In genomic region chr8:10415885-10416284, GRCm38 (mm10) we compare ENCODE assay signal across 21 mouse cellular contexts.
"Had no signal": no experiment of that assay in that cellular context is flagged by ENCODE, and none has a peak within 500 bp of the region (broad histone marks: within the 10 kb centered on the region; RNA-seq: fewer than 3 reads in every experiment).

No protein-coding gene starts in this region.

- H3K4me3 ChIP-seq: left cerebral cortex, adult 2 months; limb, embryonic 12.5 days; limb, embryonic 15.5 days; midbrain, embryonic 12.5 days; midbrain, embryonic 15.5 days; neural tube, embryonic 12.5 days; stomach, embryonic 15.5 days had no signal

- H3K4me2 ChIP-seq: limb, embryonic 12.5 days; limb, embryonic 15.5 days; liver, embryonic 11.5 days; midbrain, embryonic 12.5 days; midbrain, embryonic 15.5 days; neural tube, embryonic 12.5 days; stomach, embryonic 15.5 days had no signal

- H3K9me3 ChIP-seq: limb, embryonic 12.5 days; limb, embryonic 15.5 days; midbrain, embryonic 12.5 days; midbrain, embryonic 15.5 days; stomach, embryonic 15.5 days had no signal

- H3K4me1 ChIP-seq: stomach, embryonic 15.5 days had no signal

- DNase-seq: kidney, postnatal 25 days; layer of hippocampus, postnatal 36 days; left cerebral cortex, postnatal 4 days; liver, postnatal 0 days; lung, embryonic 14.5 days; retina, postnatal 1 day; right cerebral cortex, postnatal 25 days; spleen, adult 18-20 months; thymus, postnatal 36 days had no signal

- ATAC-seq: liver, postnatal 0 days; lung, postnatal 0 days; midbrain, embryonic 15.5 days had no signal

- H3K27ac ChIP-seq: kidney, postnatal 0 days; left cerebral cortex, adult 2 months; limb, embryonic 12.5 days; limb, embryonic 15.5 days; liver, embryonic 14.5 days; macrophage; midbrain, embryonic 12.5 days; midbrain, embryonic 15.5 days; neural tube, embryonic 12.5 days; stomach, embryonic 15.5 days had no signal

- H3K9ac ChIP-seq: limb, embryonic 12.5 days; limb, embryonic 15.5 days; liver, embryonic 14.5 days; liver, postnatal 0 days; lung, embryonic 14.5 days; midbrain, embryonic 12.5 days; midbrain, embryonic 15.5 days; neural tube, embryonic 12.5 days; stomach, embryonic 15.5 days had no signal

- H3K27me3 ChIP-seq: limb, embryonic 15.5 days; midbrain, embryonic 12.5 days; midbrain, embryonic 15.5 days; neural tube, embryonic 12.5 days; stomach, embryonic 15.5 days had no signal

- H3K36me3 ChIP-seq: limb, embryonic 12.5 days; limb, embryonic 15.5 days; midbrain, embryonic 12.5 days; midbrain, embryonic 15.5 days; neural tube, embryonic 12.5 days; stomach, embryonic 15.5 days had no signal
